Mouse (Mus musculus): ENCODE results near the gene Epha1. TPM values are rescaled to one million over a fixed set of nuclear protein-coding genes. Genes with fewer than 3 reads are reported as not detected.

The Epha1 gene
- polyA plus RNA-seq, 1 experiment from 2014 or later = 0.43 TPM

DNA sequence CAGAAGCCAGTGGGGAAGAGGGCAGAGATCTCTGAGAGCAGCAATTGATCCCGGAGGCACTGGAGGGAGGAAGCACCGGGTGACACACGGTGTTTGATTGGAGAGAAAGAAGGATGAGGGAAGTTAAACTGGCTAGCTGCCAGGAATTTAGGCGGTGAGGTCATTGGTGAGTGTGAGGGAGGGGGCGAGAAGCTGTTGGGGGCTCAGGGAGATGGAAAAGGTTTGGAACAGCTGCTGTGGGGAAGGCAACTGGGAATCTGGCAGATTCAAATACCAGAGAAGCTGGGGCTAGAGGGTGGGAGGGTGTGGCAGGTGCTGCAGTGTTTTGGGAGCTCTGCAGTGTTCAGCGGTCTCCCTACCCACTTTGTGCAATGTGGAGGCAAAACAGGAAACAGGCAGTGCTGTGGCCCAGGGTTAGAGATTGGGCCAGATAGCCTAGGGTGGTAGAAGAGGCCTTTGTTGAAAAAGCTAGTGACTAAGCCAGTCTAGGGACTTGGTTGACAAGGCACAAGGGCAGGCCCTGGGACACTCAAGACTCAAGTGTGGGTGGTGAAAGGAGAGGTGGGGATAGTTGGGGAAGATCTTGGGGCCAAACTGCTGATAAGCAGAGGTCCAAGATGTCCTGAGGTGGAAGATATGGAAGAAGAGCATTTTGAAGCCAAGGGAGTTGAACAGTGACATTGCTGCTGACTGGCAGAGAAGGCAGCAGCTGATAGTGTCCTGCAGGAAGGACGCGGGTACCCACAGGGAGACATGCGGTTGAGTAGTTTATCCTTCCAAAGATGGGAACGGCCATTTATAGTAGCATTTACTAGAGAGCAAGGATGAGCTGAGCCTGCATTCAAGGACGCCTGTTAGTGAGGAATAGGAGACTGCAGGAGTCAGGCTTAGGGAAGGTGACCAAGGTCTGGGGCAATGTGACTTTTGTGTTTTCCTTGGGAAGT is 18.7 kb downstream of the Epha1 start:
- Histone ChIP-seq H3K27me3 (ENCODE audit: control insufficient read depth, insufficient read depth, low read length) (no peaks in the 10 kb centered on the region), H3K4me3 (ENCODE audit: low read depth, low read length) (no peak overlapping the region), H3K36me3 (ENCODE audit: control insufficient read depth, insufficient read depth, low read length) (0 out of 2 replicates have a peak, but pooled peaks cover 9% of the 10 kb centered on the region), H3K9me3 (ENCODE audit: control insufficient read depth, low read length) (no peaks in the 10 kb centered on the region), H3K9ac (ENCODE audit: low read depth, low read length) (no peak overlapping the region), H3K4me2 (replicated peaks; ENCODE audit: low read depth, low read length) (no peak overlapping the region), H3K4me1 (replicated peaks; ENCODE audit: control insufficient read depth, insufficient read depth, low read length) (peaks cover 2% of the 10 kb centered on the region; the same call in 1 of the 2 replicates), H3K27ac (ENCODE audit: low read depth, low read length) (no peak overlapping the region)
- DNase-seq (ENCODE audit: low spot score) (peak; percentile 14), ATAC-seq (ENCODE audit: low FRiP score) (no peak)
- 75% methylated on average over 11 of the region's 11 CpGs for WGBS

DNA sequence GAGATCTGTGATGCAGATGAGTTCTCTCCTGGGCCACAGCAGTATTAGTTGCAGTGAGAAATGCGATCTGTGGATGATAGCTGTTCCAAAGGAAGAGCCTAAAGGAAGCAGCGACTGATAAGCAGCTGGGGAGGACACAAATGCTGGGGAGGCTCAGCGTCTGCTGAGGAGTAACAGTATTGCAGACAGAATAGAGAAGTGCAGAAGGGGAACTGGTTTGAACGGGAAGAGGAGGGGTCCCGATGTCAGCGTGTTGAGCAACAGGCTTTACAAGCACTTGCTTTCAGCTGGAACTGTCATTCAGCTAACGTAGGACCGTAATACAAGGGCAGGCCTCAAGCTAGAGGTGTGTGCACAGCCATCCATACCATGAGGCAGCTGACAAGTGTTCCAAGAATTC is 19.9 kb downstream of the Epha1 start:
- H3K27ac ChIP-seq (ENCODE audit: low read depth, low read length) = no peak overlapping the region
- WGBS = 84% methylated on average over 8 of the region's 8 CpGs
- H3K4me1 ChIP-seq (replicated peaks; ENCODE audit: control insufficient read depth, insufficient read depth, low read length) = peaks cover 2% of the 10 kb centered on the region
- no peak overlapping the region for H3K4me2 ChIP-seq (replicated peaks; ENCODE audit: low read depth, low read length)
- H3K4me3 ChIP-seq (ENCODE audit: low read depth, low read length) = no peak overlapping the region
- 0 out of 2 replicates have a peak, but pooled peaks cover 9% of the 10 kb centered on the region for H3K36me3 ChIP-seq (ENCODE audit: control insufficient read depth, insufficient read depth, low read length)
- H3K27me3 ChIP-seq (ENCODE audit: control insufficient read depth, insufficient read depth, low read length) = no peaks in the 10 kb centered on the region
- H3K9ac ChIP-seq (ENCODE audit: low read depth, low read length) = no peak overlapping the region
- no peak for DNase-seq (ENCODE audit: low spot score)
- ATAC-seq (ENCODE audit: low FRiP score) = no peak
- H3K9me3 ChIP-seq (ENCODE audit: control insufficient read depth, low read length) = no peaks in the 10 kb centered on the region

DNA sequence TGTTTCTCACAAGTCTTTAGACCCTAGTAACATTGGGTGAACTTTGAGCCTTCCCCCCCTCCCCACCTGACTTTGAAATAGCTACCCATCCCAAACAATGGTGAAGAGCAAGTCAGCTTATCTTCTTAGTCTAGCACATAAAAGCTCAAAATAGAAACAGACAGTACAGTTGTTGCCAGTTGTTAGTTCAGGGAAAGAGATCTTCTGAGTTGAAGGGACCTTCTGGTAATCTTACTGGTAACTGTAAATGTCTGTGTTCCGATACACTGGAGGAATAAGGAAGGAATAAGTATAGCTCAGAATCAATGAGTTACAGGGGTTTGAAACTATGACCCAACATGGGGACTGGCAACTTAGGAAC is 20.6 kb downstream of the Epha1 start:
- Histone ChIP-seq H3K27ac (ENCODE audit: low read depth, low read length) (no peak overlapping the region), H3K4me3 (ENCODE audit: low read depth, low read length) (no peak overlapping the region), H3K27me3 (ENCODE audit: control insufficient read depth, insufficient read depth, low read length) (no peaks in the 10 kb centered on the region), H3K9me3 (ENCODE audit: control insufficient read depth, low read length) (no peaks in the 10 kb centered on the region), H3K36me3 (ENCODE audit: control insufficient read depth, insufficient read depth, low read length) (0 out of 2 replicates have a peak, but pooled peaks cover 3% of the 10 kb centered on the region), H3K4me2 (replicated peaks; ENCODE audit: low read depth, low read length) (no peak overlapping the region), H3K9ac (ENCODE audit: low read depth, low read length) (no peak overlapping the region), H3K4me1 (replicated peaks; ENCODE audit: control insufficient read depth, insufficient read depth, low read length) (peaks cover 2% of the 10 kb centered on the region)
- ATAC-seq (ENCODE audit: low FRiP score) (no peak), DNase-seq (ENCODE audit: low spot score) (no peak)
- 91% methylated on average over 1 of the region's 1 CpGs for WGBS

DNA sequence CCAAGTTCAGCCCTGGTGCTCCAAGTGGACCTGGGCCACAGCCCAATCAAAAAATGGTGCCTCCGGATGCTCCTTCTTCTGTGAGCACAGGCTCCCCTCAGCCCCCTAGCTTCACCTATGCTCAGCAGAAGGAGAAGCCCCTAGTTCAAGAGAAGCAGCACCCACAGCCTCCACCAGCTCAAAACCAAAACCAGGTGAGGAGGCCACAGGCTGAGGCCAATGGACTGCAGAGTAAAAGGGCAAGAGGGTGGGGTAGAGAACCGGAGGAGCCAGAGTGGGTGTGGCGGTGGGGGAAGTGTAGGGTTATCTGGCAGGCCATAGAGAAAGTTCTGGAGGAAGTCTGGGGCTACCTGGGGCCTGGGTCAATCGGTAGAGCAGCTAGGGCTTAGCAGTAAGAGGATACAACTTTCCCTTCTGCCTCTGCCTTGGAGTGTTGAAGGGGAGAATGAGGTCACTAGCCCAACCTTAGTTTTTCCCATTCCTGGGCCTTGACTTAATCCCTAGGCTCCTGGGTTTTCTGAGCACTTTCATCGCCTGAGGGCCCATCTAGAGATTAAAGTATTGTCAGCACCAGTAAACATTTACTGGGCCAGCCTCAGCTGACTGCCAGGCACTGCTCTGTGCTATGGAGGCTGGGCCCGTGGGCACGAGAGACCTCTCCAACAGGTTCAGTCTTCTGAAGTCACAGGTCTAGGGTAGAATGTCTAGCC is 21.1 kb downstream of the Epha1 start:
- H3K36me3 ChIP-seq (ENCODE audit: control insufficient read depth, insufficient read depth, low read length) = 0 out of 2 replicates have a peak, but pooled peaks cover 2% of the 10 kb centered on the region
- H3K4me3 ChIP-seq (ENCODE audit: low read depth, low read length) = no peak overlapping the region

DNA sequence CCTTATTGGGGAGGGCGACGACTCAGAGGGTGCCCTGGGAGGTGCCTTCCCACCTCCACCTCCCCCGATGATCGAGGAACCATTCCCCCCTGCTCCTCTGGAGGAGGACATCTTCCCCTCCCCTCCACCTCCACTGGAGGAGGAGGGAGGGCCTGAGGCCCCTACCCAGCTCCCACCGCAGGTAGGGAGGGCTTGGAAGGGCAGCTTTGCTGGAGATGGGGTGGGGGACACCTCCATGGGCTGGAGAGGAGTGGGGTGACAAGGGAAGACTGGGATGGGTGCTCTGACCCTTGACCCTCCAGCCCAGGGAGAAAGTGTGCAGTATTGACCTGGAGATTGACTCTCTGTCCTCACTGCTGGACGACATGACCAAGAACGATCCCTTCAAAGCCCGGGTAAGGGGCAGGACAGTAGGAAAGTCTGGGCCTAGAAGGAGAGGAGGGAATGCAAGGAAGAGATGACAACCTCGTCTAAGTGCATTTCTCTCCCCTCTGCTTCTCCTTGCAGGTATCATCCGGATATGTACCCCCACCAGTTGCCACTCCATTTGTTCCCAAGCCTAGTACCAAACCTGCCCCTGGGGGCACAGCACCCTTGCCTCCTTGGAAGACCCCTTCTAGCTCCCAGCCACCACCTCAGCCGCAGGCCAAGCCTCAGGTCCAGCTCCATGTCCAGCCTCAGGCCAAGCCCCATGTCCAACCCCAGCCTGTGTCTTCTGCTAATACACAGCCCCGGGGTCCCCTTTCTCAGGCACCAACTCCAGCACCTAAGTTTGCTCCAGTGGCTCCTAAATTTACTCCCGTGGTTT is 21.9 kb downstream of the Epha1 start:
- Histone ChIP-seq H3K36me3 (ENCODE audit: control insufficient read depth, insufficient read depth, low read length) (0 out of 2 replicates have a peak, but pooled peaks cover 2% of the 10 kb centered on the region), H3K9ac (ENCODE audit: low read depth, low read length) (peak overlapping the region; percentile 88), H3K4me3 (ENCODE audit: low read depth, low read length) (peak overlapping the region; percentile 86), H3K27me3 (ENCODE audit: control insufficient read depth, insufficient read depth, low read length) (no peaks in the 10 kb centered on the region), H3K4me2 (replicated peaks; ENCODE audit: low read depth, low read length) (peak overlapping the region; percentile 86), H3K27ac (ENCODE audit: low read depth, low read length) (no peak overlapping the region), H3K4me1 (replicated peaks; ENCODE audit: control insufficient read depth, insufficient read depth, low read length) (peaks cover 2% of the 10 kb centered on the region), H3K9me3 (ENCODE audit: control insufficient read depth, low read length) (no peaks in the 10 kb centered on the region)
- no peak for ATAC-seq (ENCODE audit: low FRiP score)
- DNase-seq (ENCODE audit: low spot score) = no peak
- WGBS = 45% methylated on average over 13 of the region's 13 CpGs

More for the DNA sequence above, 21.1 kb downstream of the Epha1 start:
- Histone ChIP-seq H3K4me2 (replicated peaks; ENCODE audit: low read depth, low read length) (no peak overlapping the region), H3K27me3 (ENCODE audit: control insufficient read depth, insufficient read depth, low read length) (no peaks in the 10 kb centered on the region), H3K9me3 (ENCODE audit: control insufficient read depth, low read length) (no peaks in the 10 kb centered on the region), H3K27ac (ENCODE audit: low read depth, low read length) (no peak overlapping the region), H3K9ac (ENCODE audit: low read depth, low read length) (no peak overlapping the region), H3K4me1 (replicated peaks; ENCODE audit: control insufficient read depth, insufficient read depth, low read length) (peaks cover 2% of the 10 kb centered on the region)
- DNase-seq (ENCODE audit: low spot score) (no peak), ATAC-seq (ENCODE audit: low FRiP score) (no peak)
- 83% methylated on average over 7 of the region's 7 CpGs for WGBS

GRCm38 (mm10) chr6:42350021-42350967 is 22.8 kb downstream of the Epha1 start:
- H3K9ac ChIP-seq (ENCODE audit: low read depth, low read length) = peak overlapping the region; percentile 88
- H3K9me3 ChIP-seq (ENCODE audit: control insufficient read depth, low read length) = no peaks in the 10 kb centered on the region
- H3K27ac ChIP-seq (ENCODE audit: low read depth, low read length) = peak overlapping the region; percentile 93
- peaks cover 2% of the 10 kb centered on the region for H3K4me1 ChIP-seq (replicated peaks; ENCODE audit: control insufficient read depth, insufficient read depth, low read length)
- DNase-seq (ENCODE audit: low spot score) = peak; percentile 79
- H3K36me3 ChIP-seq (ENCODE audit: control insufficient read depth, insufficient read depth, low read length) = 0 out of 2 replicates have a peak, but pooled peaks cover 2% of the 10 kb centered on the region
- no peaks in the 10 kb centered on the region for H3K27me3 ChIP-seq (ENCODE audit: control insufficient read depth, insufficient read depth, low read length)
- H3K4me3 ChIP-seq (ENCODE audit: low read depth, low read length) = peak overlapping the region; percentile 86
- peak; percentile 68 for ATAC-seq (ENCODE audit: low FRiP score)
- peak overlapping the region; percentile 86 for H3K4me2 ChIP-seq (replicated peaks; ENCODE audit: low read depth, low read length)
- under 1% methylated on average over 53 of the region's 72 CpGs for WGBS

DNA sequence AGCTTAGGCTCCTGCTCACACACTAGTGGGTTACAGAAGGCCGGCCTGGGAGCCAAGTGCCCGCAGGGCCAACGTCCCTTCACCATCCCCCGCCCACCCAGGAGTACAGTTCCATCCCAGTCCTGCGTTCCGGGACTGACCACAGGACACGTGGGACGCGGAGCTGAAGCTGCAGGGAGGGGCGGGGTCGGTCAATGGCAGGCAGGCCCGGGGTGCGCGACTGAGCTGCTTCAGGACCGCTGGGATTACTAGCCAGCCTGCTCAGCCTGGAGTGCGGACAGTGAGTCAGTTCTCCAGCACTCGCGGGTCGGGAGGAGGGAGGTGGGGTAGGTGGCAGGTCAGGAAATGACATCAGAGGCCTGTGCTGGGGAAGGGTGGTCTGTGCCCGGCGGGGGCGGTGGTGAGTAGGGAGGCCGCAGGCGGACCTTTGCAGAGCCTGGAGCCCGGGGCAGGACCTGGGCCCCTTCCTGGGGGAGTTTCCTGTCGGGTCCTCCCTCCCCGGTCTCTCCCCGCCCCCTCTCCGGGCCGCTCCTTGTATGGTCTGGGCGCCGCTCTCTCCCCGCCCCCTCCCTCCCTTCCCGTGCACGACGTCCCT is 23.5 kb downstream of the Epha1 start, which contains the start of gene Zyx:
Gene Zyx, plus strand, starts transcription at position 205 of the 595 bp plus-strand sequence.
- 0 out of 2 replicates have a peak, but pooled peaks cover 2% of the 10 kb centered on the region for H3K36me3 ChIP-seq (ENCODE audit: control insufficient read depth, insufficient read depth, low read length)
- 0% methylated on average over 22 of the region's 36 CpGs for WGBS
- H3K27me3 ChIP-seq (ENCODE audit: control insufficient read depth, insufficient read depth, low read length) = no peaks in the 10 kb centered on the region
- H3K27ac ChIP-seq (ENCODE audit: low read depth, low read length) = peak within 1 kb of the TSS; percentile 93
- peak within 1 kb of the TSS; percentile 86 for H3K4me3 ChIP-seq (ENCODE audit: low read depth, low read length)
- H3K4me2 ChIP-seq (replicated peaks; ENCODE audit: low read depth, low read length) = peak within 1 kb of the TSS; percentile 86
- peak within 1 kb of the TSS; percentile 88 for H3K9ac ChIP-seq (ENCODE audit: low read depth, low read length)
- H3K4me1 ChIP-seq (replicated peaks; ENCODE audit: control insufficient read depth, insufficient read depth, low read length) = peaks cover 2% of the 10 kb centered on the region
- DNase-seq (ENCODE audit: low spot score) (peak; percentile 89), ATAC-seq (ENCODE audit: low FRiP score) (peak; percentile 95)
- no peaks in the 10 kb centered on the region for H3K9me3 ChIP-seq (ENCODE audit: control insufficient read depth, low read length)
